Mouse (Mus musculus): ENCODE measurements around the gene Tspan18.

Gene Tspan18

DNA sequence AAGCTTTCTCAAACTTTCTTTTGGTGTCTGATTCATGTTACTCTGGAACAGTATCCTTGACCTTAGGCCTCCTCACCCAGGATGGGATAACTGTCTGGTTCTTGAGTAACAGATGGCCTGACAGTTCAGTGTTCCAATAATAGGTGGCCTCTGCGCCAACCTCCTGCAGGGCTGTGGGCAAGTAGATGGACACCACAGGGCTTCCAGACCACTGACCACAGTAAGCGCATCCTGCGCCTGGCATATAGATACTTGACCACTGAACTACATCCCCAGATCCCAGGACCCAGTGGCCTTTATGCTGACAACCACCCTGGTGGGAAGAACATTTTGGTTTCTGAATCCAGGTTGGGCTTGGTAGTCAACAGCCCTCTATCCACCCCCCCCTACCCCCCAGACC is 114.7 kb downstream of the Tspan18 start:
- CTCF ChIA-PET: no interaction called here

DNA sequence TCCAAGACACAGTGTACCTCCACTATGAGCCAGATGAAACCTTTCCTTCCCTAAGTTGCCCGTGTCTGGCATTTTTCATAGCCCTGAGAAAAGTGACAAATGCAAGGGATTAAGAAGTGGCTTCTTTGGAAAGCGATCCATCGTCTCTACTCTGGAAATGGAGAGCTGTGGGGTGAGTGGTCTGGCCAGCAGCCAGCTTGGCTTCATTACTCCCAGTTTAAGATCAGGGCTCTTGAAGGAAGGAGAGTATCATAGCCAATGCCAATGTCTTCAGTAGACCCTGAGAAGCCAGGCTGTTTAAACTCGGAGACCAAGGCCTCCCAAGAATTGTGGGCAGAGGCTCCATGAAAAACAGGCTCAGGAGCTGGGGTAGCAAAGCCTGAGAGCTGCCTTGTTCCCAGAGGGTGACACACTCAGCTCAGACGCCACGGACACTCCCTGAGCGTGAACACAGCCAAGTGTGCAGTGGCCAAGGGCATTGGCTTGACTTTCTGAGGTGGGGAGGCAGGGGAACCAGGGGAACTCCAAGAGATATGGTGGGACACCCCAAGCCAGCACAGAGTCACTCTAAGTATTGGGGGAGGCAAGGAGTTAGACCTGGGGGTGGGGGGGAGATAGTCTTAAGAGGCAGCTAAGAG is 115.8 kb downstream of the Tspan18 start:
- CTCF ChIA-PET: no interaction called here

DNA sequence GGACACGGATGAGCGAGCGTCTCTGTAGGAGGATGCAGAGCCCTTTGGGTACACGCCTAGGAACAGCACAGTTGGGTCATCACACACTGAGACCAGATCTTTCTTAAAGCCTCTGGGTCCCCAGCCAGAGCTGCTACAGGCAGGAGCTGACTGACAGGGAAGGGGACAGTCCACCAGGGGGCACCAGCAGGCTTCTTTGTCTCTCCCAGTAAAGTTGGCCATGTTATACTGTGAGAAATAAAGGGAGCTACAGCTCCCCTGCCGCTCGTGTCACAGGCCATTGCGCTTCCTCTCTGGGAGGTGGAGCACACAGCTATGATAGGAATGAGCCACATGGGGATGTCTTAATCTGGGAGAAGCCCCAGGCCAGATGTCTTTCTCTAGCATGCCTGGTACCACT is 117.3 kb downstream of the Tspan18 start:
- CTCF ChIA-PET: interaction anchor here (0.6 to 1.5 kb wide), 4 partner anchors 10 to 1488 kb away, joined by 3 to 10 read pairs (median 5); no protein-coding TSS in a partner anchor

DNA sequence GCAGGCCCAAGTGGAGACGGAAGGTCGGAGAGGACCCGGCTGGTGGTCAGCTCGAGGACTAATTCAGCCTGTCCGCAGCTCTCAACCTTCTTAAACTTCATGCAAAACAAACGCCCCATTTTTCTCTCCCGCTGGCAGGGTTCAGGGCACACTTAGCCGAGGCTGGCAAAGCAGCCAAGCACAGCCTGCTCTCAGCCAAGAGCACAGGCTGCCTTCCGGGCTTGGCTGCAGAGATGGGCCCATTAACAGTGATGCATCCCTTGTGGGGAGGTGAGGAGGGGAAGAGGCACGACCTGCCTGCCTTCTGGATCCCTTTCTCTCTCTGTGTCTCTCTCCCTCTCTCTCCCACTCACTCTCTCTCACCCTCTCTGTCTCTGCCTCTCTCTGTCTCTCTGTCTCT is 118.5 kb downstream of the Tspan18 start:
- CTCF ChIA-PET: no interaction called here

DNA sequence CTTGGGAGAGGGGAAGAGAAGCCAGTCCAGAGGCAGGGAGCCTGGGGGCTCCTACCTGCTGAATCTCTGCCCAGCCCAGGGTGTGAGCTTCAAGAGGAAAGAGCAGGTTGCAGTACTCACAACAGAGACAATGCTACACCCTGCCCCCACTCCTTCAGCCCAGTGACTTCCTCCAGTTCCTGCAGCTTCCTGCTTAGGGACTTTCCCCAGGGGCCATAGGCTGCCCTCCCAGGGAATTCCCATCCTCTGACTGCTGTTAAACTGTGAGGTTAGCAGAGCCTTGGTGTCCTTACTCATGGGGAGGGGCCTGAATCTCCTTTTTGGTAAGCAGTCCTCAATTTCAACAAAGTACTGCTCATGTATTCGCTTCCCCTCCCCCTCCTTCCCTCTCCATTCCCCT is 120.1 kb downstream of the Tspan18 start:
- CTCF ChIA-PET: no interaction called here

DNA sequence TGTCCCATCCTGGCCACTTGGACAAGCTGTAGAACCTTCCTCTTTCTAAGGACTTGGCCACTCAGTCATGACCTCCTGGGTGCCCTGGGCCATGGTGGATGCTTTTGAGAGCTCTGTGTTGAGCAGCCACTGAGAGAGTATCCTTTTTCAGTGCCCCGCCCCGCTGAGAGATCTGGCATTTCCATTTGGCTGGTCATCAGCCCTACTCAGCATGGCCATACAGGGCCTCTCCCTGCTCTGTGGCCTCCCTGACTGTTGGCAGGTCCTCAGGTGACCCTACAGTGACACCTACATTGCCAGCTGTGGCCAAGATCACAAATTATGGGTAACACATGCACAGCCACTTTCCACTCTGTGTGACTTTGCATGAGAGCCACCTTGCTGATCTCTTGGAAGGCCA is 121.4 kb downstream of the Tspan18 start:
- CTCF ChIA-PET: interaction anchor here (1.0 kb wide), 1 partner anchor 11 kb away, joined by 3 read pairs; no protein-coding TSS in a partner anchor

DNA sequence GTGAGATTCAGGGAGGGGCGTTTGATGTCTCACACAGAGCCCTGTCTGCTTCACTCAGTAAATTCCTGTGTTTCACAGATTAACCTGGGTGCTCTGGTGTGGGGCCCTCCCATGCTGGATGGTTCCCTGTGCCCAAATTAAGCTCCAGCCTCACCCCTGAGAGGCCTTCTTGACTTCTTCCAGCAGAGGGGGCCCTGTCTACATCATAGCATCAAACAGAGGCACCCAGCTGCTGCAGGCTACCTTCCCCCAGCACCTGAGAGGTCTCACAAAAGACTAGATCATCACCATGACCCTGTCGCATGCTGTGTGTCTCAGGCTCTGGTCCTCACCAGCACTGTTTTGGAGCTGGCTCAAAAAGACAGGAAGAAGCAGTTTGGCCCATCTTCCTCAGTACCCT is 121.9 kb downstream of the Tspan18 start:
- CTCF ChIA-PET: interaction anchor here (1.0 kb wide), 1 partner anchor 10 kb away, joined by 3 read pairs; no protein-coding TSS in a partner anchor

DNA sequence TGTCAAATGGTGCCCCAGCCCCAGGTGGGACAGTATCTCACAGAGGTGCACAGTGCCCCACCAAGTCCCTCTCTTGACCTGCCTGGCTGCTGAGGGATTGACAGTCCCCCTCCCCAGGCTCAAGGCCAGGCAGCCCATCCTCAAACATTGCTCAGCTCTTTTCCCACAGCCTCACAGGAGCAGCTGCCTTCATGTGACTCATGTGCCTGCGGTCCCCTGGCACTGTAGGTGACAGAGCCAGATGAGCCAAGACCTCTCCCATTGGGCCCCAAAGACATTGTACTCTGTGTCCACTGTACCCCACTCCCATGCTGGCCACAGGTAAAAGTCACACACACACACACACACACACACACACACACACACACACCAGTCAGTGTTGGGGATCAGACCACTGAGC is 128.2 kb downstream of the Tspan18 start:
- CTCF ChIA-PET: no interaction called here

DNA sequence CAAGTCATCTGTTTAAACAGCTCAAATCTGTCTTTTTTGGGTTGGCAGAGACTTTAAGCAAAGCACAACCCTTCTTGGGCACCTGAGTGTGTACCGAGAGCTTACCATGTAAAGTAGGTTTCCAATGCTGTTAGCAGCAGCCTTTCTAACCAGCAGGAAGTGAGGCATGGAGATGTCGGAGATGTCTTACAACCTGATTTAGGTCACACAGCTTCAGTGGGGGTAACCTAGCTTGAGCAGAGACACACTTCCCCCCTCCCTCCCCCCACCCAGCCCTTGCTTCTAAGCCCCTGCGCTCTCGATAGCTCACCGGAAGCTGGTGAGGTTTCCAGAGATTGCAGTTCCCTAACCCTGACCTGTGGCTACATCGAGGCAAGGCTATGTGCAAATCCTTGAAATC is 129.7 kb downstream of the Tspan18 start:
- CTCF ChIA-PET: interaction anchor here (0.6 kb wide), 1 partner anchor 17 kb away, joined by 3 read pairs; the partner anchor contains the start of gene Trp53i11

DNA sequence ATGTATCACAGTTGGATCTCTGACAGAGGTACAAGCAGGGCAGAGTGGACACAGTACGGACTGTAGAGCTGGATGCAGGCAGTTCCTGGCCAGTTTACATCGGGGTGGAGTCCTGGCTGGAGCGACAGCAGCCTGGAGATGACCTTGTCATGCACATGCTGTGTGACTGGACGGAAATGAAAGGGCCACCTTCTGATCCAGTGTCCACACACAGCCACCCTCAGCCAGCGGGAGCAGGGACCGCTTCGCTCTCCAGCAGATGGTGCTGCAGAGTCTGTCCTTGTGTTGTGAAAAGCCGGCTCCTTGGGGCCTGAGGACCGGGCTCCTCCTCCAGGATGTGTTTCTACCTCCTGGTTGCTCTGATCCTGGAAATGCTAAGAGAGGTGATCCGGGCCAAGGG is 130.6 kb downstream of the Tspan18 start:
- CTCF ChIA-PET: no interaction called here

DNA sequence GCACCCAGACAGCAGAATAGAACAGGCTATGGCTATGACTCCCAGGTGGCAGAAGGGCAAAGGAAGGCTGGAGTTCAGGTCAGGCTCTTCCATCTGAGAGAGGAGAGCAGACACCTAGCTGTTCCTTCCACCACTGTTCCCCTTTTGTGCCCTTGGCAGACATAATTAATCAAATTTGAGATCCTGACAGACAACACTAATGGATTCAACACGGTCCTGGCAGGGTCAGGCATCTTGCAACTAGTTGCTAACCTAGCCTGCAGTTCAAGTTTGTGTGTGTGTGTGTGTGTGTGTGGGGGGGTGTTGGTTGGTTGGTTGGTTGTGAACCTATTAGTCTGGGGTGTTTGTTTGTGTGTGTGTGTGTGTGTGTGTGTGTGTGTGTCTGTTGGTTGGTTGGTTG is 131.5 kb downstream of the Tspan18 start:
- CTCF ChIA-PET: interaction anchor here (1.2 kb wide), 1 partner anchor 10 kb away, joined by 3 read pairs; no protein-coding TSS in a partner anchor

DNA sequence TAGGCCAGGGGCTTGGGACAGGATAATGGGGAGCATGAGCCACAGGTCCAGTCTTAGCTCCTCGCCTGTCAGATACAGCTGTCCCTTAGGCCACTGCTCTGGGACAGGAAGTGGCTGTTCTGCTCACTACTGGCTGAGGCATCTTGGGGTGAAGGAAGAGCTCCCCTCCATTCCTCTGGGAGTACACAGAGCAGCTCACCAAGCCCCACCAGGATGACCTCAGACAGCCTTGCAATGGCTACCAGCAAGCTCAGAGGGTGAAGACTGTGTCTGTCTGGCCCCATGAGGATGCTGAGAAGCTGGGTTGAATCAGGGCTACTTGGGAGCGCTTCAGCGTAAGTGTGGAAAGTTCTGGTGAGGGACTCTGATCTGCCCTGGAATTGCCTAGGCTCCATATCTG is 132.3 kb downstream of the Tspan18 start:
- CTCF ChIA-PET: interaction anchor here (0.6 to 1.2 kb wide), 4 partner anchors 11 to 201 kb away, joined by 3 to 7 read pairs (median 3); no protein-coding TSS in a partner anchor

DNA sequence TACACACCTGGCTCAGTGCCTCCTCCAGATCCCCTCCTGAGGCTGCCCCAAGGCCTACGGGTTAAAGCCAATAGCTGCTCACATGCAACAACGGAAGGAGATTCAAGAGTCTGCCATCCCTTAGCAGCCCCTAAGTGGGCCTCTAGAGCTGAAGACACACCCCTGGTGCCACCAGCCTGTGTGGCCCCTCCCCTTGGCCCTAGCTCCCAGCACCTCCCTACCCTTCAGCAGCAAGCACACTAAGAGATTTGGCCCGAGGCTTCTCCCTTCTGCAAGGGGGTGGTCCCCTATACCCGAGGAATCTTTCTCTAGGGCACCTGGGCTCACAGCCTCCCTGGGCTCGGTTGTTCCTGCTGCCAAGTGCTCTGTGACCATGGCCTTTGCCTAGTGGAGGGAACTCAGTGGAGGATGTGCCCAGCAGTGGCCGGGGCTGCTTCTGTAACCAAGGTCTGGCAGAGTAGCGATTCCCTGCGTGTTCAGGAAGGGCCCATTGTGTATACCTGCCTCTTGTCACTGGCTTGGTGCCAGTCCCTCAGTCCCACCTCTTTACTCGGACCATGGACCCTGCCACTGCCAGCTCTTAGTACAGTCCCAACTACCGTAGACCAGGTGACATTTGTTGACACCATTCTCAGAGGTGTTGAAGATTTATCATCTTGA is 133.5 kb downstream of the Tspan18 start:
- CTCF ChIA-PET: interaction anchor here (0.6 to 1.1 kb wide), 2 partner anchors 131 to 765 kb away, joined by 3 read pairs; no protein-coding TSS in a partner anchor

DNA sequence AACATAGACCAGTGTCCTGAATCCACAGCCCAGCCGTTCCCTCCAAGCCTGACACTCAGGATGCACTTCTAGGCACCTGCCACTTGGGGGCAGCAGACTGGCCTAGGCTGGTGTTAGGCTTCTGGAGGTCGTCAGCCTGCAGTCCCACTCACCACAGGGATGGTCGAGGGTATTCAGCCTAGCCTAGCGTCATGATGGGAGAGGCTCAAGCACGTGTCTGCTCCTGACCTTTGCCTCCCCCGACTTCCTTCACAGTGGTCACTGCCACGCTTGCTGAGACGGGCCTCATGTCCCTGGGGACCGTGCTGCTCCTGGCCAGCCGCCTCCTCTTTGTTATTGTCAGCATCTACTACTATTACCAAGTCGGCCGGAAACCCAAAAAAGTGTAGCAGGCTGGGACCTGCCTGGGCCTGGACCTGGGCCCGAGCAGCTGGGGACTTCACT is 134.8 kb downstream of the Tspan18 start:
- CTCF ChIA-PET: interaction anchor here (0.6 to 2.0 kb wide), 5 partner anchors 12 to 128 kb away, joined by 3 to 7 read pairs (median 7); partner anchors contain the start of gene Trp53i11

DNA sequence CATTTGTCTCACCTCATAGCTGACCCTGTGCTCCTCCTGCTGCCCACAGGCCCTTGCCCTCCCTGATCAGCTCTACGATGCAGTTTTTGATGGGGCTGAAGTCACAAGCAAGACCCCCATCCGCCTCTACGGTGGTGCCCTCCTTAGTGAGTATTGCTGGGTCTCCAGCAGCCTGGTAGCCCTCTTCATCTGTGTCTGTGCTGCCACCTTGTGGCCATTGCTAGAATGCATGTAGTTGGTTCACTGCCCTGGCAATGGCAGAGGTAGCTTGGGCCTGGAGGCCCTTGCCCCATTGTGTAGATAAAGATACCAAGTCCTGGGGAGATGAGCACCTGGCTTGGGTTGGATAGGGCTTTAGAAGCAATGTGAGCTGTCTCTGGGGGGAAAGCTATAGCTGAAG is 135.5 kb downstream of the Tspan18 start:
- CTCF ChIA-PET: interaction anchor here (0.6 to 2.0 kb wide), 6 partner anchors 11 to 131 kb away, joined by 3 to 7 read pairs (median 7); partner anchors contain the start of gene Trp53i11

DNA sequence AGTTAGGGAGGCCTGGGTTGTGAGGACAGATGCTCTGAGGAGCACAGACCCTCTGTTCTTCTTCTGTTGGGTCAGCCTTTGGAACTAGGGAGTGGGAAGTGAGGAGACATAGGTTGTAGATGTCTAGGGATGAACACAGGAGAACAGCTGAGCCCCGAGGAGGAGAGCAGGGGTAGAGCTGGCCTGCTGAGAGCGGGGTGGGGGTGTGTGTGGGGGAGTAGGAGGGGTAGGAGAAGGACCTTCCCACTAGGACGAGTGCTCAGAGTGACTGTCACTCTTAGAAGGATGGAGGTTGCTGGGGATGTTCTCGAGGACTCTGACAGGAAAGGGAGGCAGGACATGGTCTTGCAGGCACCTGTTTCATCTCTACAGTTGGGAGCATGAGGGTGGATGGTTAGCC is 140.5 kb downstream of the Tspan18 start:
- CTCF ChIA-PET: no interaction called here

DNA sequence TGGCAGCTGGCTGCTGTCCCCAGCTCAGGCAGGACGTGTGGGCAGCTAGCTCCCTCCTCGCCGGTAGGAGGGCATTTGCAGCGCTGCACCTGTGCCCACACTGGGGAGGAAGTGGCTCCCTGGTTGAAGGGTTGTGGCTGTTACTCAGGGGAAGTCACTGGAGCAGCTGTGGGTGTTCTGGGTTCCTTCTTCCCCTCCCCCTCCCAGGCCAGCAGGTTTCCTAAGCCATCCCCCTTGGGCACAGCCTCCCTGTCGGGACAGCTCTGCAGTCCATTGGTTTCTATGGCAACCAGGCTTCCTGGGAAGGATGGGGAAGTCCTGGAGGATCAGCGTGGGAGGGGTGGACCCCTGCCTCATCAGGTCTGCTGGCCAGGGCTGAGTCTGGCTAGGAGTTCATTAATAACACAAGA is 141.6 kb downstream of the Tspan18 start:
- CTCF ChIA-PET: interaction anchor here (0.6 to 1.2 kb wide), 2 partner anchors 25 to 161 kb away, joined by 3 read pairs; no protein-coding TSS in a partner anchor

DNA sequence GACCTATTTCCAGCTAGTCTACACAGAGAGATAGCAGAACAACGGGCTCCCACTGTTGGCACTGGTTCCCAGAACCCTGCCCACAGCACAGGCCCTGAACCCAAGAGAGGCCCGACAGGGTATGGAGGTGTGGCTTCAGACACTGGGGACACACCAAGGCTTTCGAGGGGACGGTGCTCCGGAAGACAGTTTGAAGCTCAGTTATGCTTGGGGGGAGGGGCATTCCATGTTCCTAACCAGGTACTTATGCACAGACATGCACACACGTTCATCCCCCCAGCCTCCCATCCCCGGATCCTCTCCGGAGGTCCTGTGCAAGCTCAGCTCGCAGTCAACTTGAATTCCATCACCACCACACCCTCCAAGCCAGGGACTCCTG is 142.1 kb downstream of the Tspan18 start:
- CTCF ChIA-PET: interaction anchor here (1.1 to 1.2 kb wide), 2 partner anchors 25 to 61 kb away, joined by 3 read pairs; no protein-coding TSS in a partner anchor

DNA sequence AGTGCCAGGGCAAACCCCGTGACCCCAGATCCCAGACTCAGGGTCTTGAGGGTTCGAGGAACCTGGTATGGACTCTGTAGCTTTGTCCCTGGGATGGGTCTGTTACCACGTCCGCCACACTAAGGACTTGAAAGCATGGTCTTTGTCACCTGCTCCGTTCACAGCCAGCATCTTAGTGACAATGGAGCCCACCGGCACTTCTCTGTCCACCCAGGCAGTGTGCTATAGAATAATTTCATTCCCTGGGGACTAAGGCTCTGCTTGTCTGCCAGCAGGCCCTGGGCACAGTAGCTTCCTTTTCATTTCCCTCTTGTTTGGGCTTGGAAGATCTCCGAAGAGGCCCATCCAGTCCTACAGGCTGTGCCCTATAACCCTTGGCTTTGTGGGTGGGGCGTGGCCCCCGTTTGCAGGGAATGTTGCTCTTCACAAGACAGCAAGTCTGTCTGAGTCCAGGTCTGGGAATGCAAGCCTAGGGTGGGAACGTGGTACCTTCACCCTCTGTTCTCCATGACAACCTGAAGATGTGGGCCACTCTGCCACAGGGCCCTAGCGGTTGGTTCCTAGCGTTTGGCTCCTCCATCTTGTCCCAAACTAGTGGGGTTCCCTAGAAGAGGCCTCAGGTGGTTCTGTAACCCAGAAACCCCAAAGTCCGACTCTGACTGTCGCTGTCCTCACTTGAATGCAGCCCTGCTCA is 142.7 kb downstream of the Tspan18 start:
- CTCF ChIA-PET: interaction anchor here (1.1 kb wide), 1 partner anchor 60 kb away, joined by 3 read pairs; no protein-coding TSS in a partner anchor

DNA sequence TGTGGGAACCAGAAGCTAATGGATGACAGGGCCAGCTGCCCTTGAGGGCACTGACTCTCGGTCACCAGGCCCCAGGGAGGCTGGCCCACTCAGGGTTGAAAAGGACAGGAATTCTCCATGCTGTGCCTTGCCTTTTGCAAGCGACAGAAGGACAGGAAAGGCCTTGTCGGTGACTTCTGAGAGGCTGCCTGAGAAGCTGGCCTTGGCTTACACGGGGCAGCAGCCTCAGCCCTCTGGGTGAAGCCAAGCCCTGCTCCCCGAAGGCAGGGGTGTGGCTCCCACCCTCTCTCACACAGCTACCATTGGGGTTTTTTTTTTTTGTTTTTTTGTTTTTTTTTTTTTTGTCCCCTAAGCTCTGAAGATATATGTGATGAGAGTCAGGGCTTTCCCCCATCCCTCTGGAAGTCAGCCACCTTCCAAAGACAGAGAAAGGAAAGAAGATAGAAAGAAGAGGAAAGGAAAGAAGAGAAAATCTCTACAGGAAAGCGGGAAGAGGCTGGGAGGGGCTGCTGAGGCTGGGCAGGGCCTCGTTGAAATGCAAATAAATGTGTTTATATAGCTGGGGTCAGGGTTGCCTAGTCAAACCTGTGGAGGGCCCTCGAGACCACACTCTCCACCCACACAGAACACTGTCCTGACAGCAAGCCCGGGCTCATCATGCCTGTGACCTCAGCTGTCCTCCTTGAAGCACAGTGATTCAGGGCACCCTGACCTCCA is 143.4 kb downstream of the Tspan18 start:
- CTCF ChIA-PET: interaction anchor here (0.5 to 1.1 kb wide), 2 partner anchors 60 to 65 kb away, joined by 3 read pairs; no protein-coding TSS in a partner anchor

DNA sequence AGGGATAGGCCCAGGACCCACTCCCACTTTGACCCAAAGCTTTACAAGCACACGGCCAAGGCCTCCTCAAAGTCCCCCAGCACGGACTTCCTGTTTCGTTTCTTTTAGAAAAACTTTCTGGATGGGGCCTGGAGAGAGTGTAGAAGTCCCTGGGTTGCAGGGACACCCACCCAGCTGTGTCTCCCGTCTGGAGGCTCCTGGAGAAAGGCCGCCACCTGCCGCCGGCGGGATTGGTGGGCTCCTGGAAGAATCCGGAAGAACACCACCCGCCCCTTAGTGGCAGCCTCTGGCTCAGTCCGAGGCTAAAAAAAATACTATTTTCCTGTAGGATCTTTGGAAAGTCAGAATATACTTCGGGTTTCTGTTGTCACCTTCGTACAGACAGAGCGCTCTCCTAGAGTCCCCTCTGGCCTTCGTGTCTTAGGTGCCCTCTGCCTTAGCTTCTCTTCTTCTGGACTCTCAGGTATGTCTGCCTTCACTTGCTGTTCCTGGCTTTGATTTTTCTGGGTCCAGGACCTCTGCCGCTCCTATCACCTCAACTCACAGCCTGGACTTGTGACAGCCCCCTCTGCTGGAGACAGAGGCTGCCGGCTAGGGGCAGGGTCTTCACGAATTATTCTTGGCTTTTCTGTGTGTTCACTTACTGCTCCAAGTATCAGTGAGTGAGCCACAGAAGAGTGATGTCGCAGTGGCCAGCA is 145.4 kb downstream of the Tspan18 start:
- CTCF ChIA-PET: interaction anchor here (1.0 kb wide), 1 partner anchor 21 kb away, joined by 3 read pairs; no protein-coding TSS in a partner anchor
